Mouse (Mus musculus): Measurements from ENCODE around the gene Rnf39.

Gene Rnf39

GRCm38 (mm10) chr17:36942391-36942790 lies 327 bp upstream of the Rnf39 start:
- no peak for DNase-seq (ENCODE audit: low spot score)

- DNase-seq (ENCODE audit: low spot score): no peak
Observed at GRCm38 (mm10) chr17:36943691-36944090, 973 bp downstream of the Rnf39 start.

GRCm38 (mm10) chr17:36944121-36944775 lies 1.5 kb downstream of the Rnf39 start:
- peak; percentile 50 for DNase-seq (ENCODE audit: low spot score)

- DNase-seq (ENCODE audit: low spot score): peak; percentile 76
Observed at GRCm38 (mm10) chr17:36947051-36947819, 4.5 kb downstream of the Rnf39 start.

- no peak for DNase-seq (ENCODE audit: low spot score)
Observed at GRCm38 (mm10) chr17:36948286-36948685, 5.6 kb downstream of the Rnf39 start.

- no peak for DNase-seq (ENCODE audit: low spot score)
Observed at GRCm38 (mm10) chr17:36949265-36949664, 6.5 kb downstream of the Rnf39 start.

GRCm38 (mm10) chr17:36950981-36951947 lies 8.5 kb downstream of the Rnf39 start, which contains the start of gene Ppp1r11:
Ppp1r11 (minus strand) TSS chr17:36951741.
- peak; percentile 99 for DNase-seq (ENCODE audit: low spot score)

- no peak for DNase-seq (ENCODE audit: low spot score)
Observed at GRCm38 (mm10) chr17:36952631-36953030, 9.9 kb downstream of the Rnf39 start.

- DNase-seq (ENCODE audit: low spot score): no peak
Observed at GRCm38 (mm10) chr17:36953062-36953461, 10.3 kb downstream of the Rnf39 start.

- peak; percentile 99 for DNase-seq (ENCODE audit: low spot score)
Observed at GRCm38 (mm10) chr17:36957999-36958743, 15.5 kb downstream of the Rnf39 start, which contains the start of the genes Znrd1 and Znrd1as. Znrd1 (minus strand) TSS chr17:36958559. Znrd1as (plus strand) TSS chr17:36958592.

GRCm38 (mm10) chr17:36958884-36959283 lies 16.2 kb downstream of the Rnf39 start:
- DNase-seq (ENCODE audit: low spot score): no peak

GRCm38 (mm10) chr17:36961125-36961524 lies 18.4 kb downstream of the Rnf39 start:
- DNase-seq (ENCODE audit: low spot score): no peak

- no peak for DNase-seq (ENCODE audit: low spot score)
Observed at GRCm38 (mm10) chr17:36966875-36967274, 24.2 kb downstream of the Rnf39 start.

- DNase-seq (ENCODE audit: low spot score): no peak
Observed at GRCm38 (mm10) chr17:36970316-36970890, 27.7 kb downstream of the Rnf39 start.

- DNase-seq (ENCODE audit: low spot score): no peak
Observed at GRCm38 (mm10) chr17:36971172-36971850, 28.6 kb downstream of the Rnf39 start.

- no peak for DNase-seq (ENCODE audit: low spot score)
Observed at GRCm38 (mm10) chr17:36972791-36973190, 30.1 kb downstream of the Rnf39 start.

GRCm38 (mm10) chr17:36973271-36973787 lies 30.6 kb downstream of the Rnf39 start:
- DNase-seq (ENCODE audit: low spot score): no peak

- DNase-seq (ENCODE audit: low spot score): peak; percentile 17
Observed at GRCm38 (mm10) chr17:36981221-36981813, 38.6 kb downstream of the Rnf39 start, which contains the start of gene 2410137M14Rik. 2410137M14Rik (minus strand) TSS chr17:36981237.

GRCm38 (mm10) chr17:36981845-36982244 lies 39.1 kb downstream of the Rnf39 start:
- DNase-seq (ENCODE audit: low spot score): peak; percentile 55

All from embryo, embryonic 10.5 days (tissue).